Mouse (Mus musculus) hindbrain, embryonic 12.5 days (tissue): ENCODE data around the gene Nadsyn1. TPM values are rescaled to one million over a fixed set of nuclear protein-coding genes. Genes with fewer than 3 reads are reported as not detected.

Source experiments
- ATAC-seq: fragments of 200-750 bp; cut with Nextera tagmentation; 2 replicates; pipeline ENCODE4 v1.8.0; 2017; ENCODE audit warnings: moderate TSS enrichment; ENCODE audit not compliant: low FRiP score
- H3K27ac ChIP-seq: fragments of 300-500 bp; sonication (generic); 2 replicates; pipeline ENCODE4 v1.5.1; 2016; ENCODE audit warnings: mild to moderate bottlenecking
- H3K27me3 ChIP-seq: fragments of 300-500 bp; sonication (generic); 2 replicates; pipeline ENCODE4 v1.6.1; 2016; ENCODE audit warnings: mild to moderate bottlenecking
- H3K36me3 ChIP-seq: fragments of 300-500 bp; sonication (generic); 2 replicates; pipeline ENCODE4 v1.6.1; 2016; ENCODE audit warnings: mild to moderate bottlenecking
- H3K4me1 ChIP-seq: fragments of 300-500 bp; sonication (generic); 2 replicates; pipeline ENCODE4 v1.6.1; 2016
- H3K4me2 ChIP-seq: fragments of 300-500 bp; sonication (generic); replicated peaks from 2 replicates; pipeline ENCODE4 v1.6.1; 2016; ENCODE audit warnings: mild to moderate bottlenecking
- H3K4me3 ChIP-seq: fragments of 300-500 bp; sonication (generic); 2 replicates; pipeline ENCODE4 v1.5.1; 2016; ENCODE audit warnings: mild to moderate bottlenecking
- H3K9ac ChIP-seq: fragments of 300-500 bp; sonication (generic); 2 replicates; pipeline ENCODE4 v1.6.1; 2016; ENCODE audit warnings: mild to moderate bottlenecking, moderate library complexity
- H3K9me3 ChIP-seq: fragments of 300-500 bp; sonication (generic); replicated peaks from 2 replicates; pipeline ENCODE4 v1.6.1; 2016; ENCODE audit warnings: mild to moderate bottlenecking
- WGBS: fragments of 180-500 bp; shearing (Covaris S2); methylation state at CpG from one replicate; pipeline ENCODE4 v1.1.7; 2016; 5-methylcytosine and 5-hydroxymethylcytosine counted together
- polyA plus RNA-seq: library from polyadenylated mRNA; unstranded; fragments of >200 nt; fragmentation: Nextera tagmentation; extraction: Ambion mirVana; gene quantifications from 2 replicates; pipeline ENCODE4 v1.2.1, GENCODE M21; 2016

The Nadsyn1 gene
- polyA plus RNA-seq, 1 experiment from 2014 or later, result 9.1 TPM

DNA sequence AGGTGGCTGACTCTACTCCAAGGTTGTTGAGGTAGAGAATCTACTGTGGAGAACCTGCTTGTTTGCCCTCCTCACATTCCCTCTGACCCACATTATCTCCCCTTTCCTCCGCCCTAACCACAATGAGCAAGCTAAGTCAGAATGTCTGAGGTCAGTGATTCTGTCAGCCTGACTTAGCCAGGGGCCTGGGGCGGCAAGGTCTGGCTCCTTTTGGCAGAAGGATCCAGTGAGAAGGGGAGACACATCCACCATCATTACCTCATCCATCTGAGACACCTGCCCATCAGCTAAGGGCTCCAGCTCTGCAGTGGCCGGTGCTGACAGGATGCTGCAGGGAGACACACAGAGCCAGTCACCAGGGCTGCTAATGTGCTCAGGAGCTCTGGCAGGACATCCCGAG is 23.9 kb downstream of the Nadsyn1 start:
- Histone ChIP-seq H3K4me2 (no peak overlapping the region), H3K27me3 (no peaks in the 10 kb centered on the region), H3K27ac (no peak overlapping the region), H3K4me1 (no peaks in the 10 kb centered on the region), H3K36me3 (peaks cover 84% of the 10 kb centered on the region), H3K4me3 (no peak overlapping the region), H3K9ac (no peak overlapping the region), H3K9me3 (no peaks in the 10 kb centered on the region)
- ATAC-seq, result no peak
- 91% methylated on average over 4 of the region's 4 CpGs for WGBS

DNA sequence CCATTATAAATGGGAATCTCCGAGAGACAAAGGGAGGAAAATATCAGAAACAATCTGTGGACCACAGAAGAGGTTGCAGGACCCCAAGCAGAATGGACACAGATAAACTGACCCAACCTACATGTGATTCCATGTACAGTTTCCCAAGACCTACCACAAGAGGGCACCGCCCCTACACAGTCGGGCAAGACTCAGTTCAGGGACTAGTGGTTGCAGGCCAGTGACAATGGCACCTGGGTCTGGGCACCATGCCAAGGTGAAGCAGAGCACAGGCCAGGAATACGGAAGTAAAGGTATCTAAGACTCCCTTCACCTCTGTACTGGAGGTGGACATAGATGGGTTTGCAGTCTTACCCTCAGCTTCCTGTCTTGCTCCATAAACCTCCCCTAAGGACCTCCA is 29.5 kb downstream of the Nadsyn1 start:
- H3K4me3 ChIP-seq, result no peak overlapping the region
- no peaks in the 10 kb centered on the region for H3K4me1 ChIP-seq
- H3K36me3 ChIP-seq, result peaks cover 31% of the 10 kb centered on the region
- H3K4me2 ChIP-seq, result no peak overlapping the region
- no peak for ATAC-seq
- no peaks in the 10 kb centered on the region for H3K27me3 ChIP-seq
- 69% methylated on average over 4 of the region's 4 CpGs for WGBS
- no peaks in the 10 kb centered on the region for H3K9me3 ChIP-seq
- H3K27ac ChIP-seq, result no peak overlapping the region
- H3K9ac ChIP-seq, result no peak overlapping the region

GRCm38 (mm10) chr7:143792336-143792985 is 30.2 kb downstream of the Nadsyn1 start:
- no peak overlapping the region for H3K4me3 ChIP-seq
- no peak overlapping the region for H3K27ac ChIP-seq
- no peak for ATAC-seq
- no peaks in the 10 kb centered on the region for H3K4me1 ChIP-seq
- 78% methylated on average over 6 of the region's 6 CpGs for WGBS
- H3K4me2 ChIP-seq, result no peak overlapping the region
- H3K9me3 ChIP-seq, result no peaks in the 10 kb centered on the region
- H3K9ac ChIP-seq, result no peak overlapping the region
- H3K36me3 ChIP-seq, result peaks cover 25% of the 10 kb centered on the region
- H3K27me3 ChIP-seq, result no peaks in the 10 kb centered on the region

- Histone ChIP-seq H3K9ac (peak within 1 kb of the TSS; percentile 58), H3K4me1 (peaks cover 26% of the 10 kb centered on the region), H3K4me2 (peak within 1 kb of the TSS; percentile 68), H3K36me3 (no peaks in the 10 kb centered on the region), H3K27me3 (0 out of 2 replicates have a peak, but pooled peaks cover 3% of the 10 kb centered on the region), H3K4me3 (peak within 1 kb of the TSS; percentile 40), H3K9me3 (no peaks in the 10 kb centered on the region), H3K27ac (peak within 1 kb of the TSS; percentile 83)
- ATAC-seq, result peak; percentile 90
- 4% methylated on average over 17 of the region's 21 CpGs for WGBS
These were observed 38.4 kb downstream of the Nadsyn1 start, which contains the start of gene Mrgpre for GRCm38 (mm10) chr7:143783996-143784829. TSS of gene Mrgpre (minus strand) at chr7:143784500.

DNA sequence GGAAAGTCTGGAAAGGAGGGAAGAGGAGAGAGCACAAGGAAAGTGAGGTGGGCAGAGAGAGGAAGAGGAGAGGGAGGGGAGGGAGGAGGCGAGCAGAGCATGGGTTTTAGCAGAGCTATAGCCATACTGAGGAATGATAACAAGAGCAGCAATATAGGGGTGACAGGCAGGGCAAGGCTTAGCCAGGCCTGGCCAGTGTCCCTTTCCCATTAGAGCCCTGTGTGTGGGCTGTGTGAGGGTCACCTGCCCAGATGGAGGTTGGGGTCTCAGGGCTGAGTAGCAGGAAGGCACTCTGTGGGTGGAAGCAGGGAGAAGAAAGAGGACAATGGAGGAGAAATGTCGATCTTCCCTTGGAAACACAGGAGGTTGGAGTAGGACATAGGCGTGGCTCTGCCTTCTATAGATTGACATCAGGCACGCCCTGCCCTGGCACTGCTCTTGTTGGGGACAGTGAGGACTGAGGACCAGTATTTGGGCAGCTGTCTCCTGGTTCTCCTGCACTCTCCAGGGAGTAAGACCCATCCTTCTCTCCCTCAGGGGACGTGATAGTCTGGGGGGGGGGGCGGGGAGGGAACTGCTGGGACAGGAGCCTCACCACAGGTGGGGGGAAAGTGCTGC is 39.2 kb downstream of the Nadsyn1 start:
- Histone ChIP-seq H3K9ac (peak overlapping the region; percentile 58), H3K27ac (peak overlapping the region; percentile 83), H3K36me3 (no peaks in the 10 kb centered on the region), H3K4me3 (peak overlapping the region; percentile 40), H3K4me2 (peak overlapping the region; percentile 68), H3K4me1 (peaks cover 26% of the 10 kb centered on the region), H3K9me3 (no peaks in the 10 kb centered on the region), H3K27me3 (0 out of 2 replicates have a peak, but pooled peaks cover 3% of the 10 kb centered on the region)
- 11% methylated on average over 5 of the region's 6 CpGs for WGBS
- peak; percentile 86 for ATAC-seq

DNA sequence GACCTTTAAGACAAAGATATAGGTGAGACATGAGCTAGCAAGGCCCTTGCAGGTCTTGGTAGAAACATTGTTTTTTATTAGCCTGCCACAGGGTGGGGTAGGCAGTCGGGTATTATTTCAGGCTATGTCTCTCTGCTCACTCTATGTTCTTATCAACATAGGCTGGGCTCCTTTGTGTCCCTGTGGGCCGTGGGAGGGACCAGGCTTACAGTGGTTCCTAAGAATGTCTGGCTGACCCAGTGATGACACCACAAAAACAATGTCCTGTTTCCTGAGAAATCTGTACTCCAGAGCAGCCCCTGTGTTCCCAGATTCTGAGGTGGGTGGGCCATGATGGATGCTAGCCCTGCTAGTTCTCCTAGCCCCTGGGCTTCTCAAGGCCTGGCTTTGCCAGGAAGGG is 45.3 kb downstream of the Nadsyn1 start:
- ATAC-seq, result no peak
- Histone ChIP-seq H3K4me1 (no peaks in the 10 kb centered on the region; the same call in 1 of the 2 replicates), H3K4me2 (no peak overlapping the region), H3K4me3 (no peak overlapping the region), H3K27ac (no peak overlapping the region), H3K9ac (no peak overlapping the region), H3K9me3 (no peaks in the 10 kb centered on the region), H3K36me3 (no peaks in the 10 kb centered on the region), H3K27me3 (0 out of 2 replicates have a peak, but pooled peaks cover 3% of the 10 kb centered on the region)
- 57% methylated on average over 2 of the region's 2 CpGs for WGBS

DNA sequence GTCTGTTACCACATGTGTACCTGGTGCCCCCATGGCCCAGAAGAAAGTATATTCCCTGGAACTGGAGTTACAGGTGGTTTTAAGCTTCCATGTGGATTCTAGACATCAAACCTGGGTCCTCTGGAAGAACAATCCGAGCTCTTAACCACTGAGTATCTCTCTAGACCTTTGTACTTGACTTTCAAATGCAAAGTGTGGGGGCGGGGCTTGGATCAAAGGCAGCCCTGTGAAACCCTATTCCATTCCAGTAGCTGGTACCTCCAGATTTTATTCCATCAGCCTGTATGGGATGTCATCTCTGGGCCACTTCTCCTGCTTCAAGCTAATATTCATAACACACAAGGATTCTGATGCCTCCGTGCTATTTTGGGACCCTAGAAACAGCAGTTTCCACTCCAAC is 46.5 kb downstream of the Nadsyn1 start:
- no peak overlapping the region for H3K4me2 ChIP-seq
- 29% methylated on average over 3 of the region's 3 CpGs for WGBS
- H3K27ac ChIP-seq, result no peak overlapping the region
- H3K4me1 ChIP-seq, result no peaks in the 10 kb centered on the region
- H3K27me3 ChIP-seq, result 0 out of 2 replicates have a peak, but pooled peaks cover 2% of the 10 kb centered on the region
- no peaks in the 10 kb centered on the region for H3K36me3 ChIP-seq
- H3K9me3 ChIP-seq, result no peaks in the 10 kb centered on the region
- no peak overlapping the region for H3K9ac ChIP-seq
- no peak overlapping the region for H3K4me3 ChIP-seq
- no peak for ATAC-seq

DNA sequence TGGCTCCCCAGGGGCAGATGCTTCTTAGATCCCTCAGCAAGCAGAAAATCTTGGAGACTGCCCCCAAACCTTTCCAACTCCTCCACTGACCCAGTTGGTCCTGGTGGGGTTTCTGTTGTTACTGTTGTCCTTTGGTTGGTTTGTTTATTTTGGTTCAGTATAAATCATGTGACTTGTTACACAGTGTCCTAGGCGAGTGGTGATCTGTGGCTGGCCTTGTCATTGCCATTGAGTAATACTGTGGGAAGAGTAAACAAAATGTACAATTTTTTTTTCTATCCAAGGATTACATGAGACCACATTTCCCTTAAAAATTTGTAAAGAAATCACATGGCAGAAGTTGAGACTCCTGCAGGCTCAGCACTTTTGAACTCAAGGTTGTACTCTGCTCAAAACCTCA is 53.2 kb downstream of the Nadsyn1 start:
- Histone ChIP-seq H3K4me2 (no peak overlapping the region), H3K4me3 (no peak overlapping the region)
- 61% methylated on average over 1 of the region's 1 CpGs for WGBS

GRCm38 (mm10) chr7:143768267-143768666 is 54.4 kb downstream of the Nadsyn1 start:
- Histone ChIP-seq H3K4me1 (no peaks in the 10 kb centered on the region), H3K36me3 (no peaks in the 10 kb centered on the region), H3K4me2 (no peak overlapping the region), H3K4me3 (no peak overlapping the region), H3K27ac (no peak overlapping the region), H3K9me3 (no peaks in the 10 kb centered on the region), H3K27me3 (peaks cover 18% of the 10 kb centered on the region), H3K9ac (no peak overlapping the region)
- WGBS, result 89% methylated on average over 6 of the region's 6 CpGs
- no peak for ATAC-seq

More for the DNA sequence above, 53.2 kb downstream of the Nadsyn1 start:
- ATAC-seq, result no peak
- Histone ChIP-seq H3K27me3 (peaks cover 18% of the 10 kb centered on the region), H3K9me3 (no peaks in the 10 kb centered on the region), H3K9ac (no peak overlapping the region), H3K36me3 (no peaks in the 10 kb centered on the region), H3K4me1 (no peaks in the 10 kb centered on the region), H3K27ac (no peak overlapping the region)

DNA sequence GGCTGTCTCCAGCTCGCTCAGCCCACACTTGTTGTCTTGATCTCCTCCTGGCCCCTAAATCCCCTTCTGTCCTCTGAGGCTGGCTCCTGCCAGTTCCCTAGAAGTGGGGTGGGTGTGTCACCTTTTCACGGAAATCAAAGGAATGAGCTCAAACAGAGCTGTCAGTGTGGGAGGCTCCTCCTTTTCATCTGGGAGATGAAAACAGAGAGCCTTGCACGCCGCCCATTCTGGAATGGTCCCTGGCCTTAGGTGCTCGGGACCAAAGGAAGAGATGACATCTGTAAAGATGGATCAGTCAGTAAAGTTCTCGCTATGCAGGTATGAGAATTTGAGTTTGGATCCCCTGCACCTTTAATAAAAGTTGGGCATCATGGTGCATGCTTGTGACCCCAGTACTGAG is 55.8 kb downstream of the Nadsyn1 start, which contains the start of gene Mrgprg:
Gene Mrgprg (minus strand): TSS at position 101 of the 400 bp plus-strand sequence.
- no peaks in the 10 kb centered on the region for H3K9me3 ChIP-seq
- WGBS, result 56% methylated on average over 6 of the region's 6 CpGs
- no peaks in the 10 kb centered on the region for H3K4me1 ChIP-seq
- H3K27me3 ChIP-seq, result peaks cover 18% of the 10 kb centered on the region
- H3K4me2 ChIP-seq, result no peak within 1 kb of the TSS
- H3K4me3 ChIP-seq, result no peak within 1 kb of the TSS
- H3K9ac ChIP-seq, result no peak within 1 kb of the TSS
- H3K27ac ChIP-seq, result no peak within 1 kb of the TSS
- H3K36me3 ChIP-seq, result no peaks in the 10 kb centered on the region
- no peak for ATAC-seq

DNA sequence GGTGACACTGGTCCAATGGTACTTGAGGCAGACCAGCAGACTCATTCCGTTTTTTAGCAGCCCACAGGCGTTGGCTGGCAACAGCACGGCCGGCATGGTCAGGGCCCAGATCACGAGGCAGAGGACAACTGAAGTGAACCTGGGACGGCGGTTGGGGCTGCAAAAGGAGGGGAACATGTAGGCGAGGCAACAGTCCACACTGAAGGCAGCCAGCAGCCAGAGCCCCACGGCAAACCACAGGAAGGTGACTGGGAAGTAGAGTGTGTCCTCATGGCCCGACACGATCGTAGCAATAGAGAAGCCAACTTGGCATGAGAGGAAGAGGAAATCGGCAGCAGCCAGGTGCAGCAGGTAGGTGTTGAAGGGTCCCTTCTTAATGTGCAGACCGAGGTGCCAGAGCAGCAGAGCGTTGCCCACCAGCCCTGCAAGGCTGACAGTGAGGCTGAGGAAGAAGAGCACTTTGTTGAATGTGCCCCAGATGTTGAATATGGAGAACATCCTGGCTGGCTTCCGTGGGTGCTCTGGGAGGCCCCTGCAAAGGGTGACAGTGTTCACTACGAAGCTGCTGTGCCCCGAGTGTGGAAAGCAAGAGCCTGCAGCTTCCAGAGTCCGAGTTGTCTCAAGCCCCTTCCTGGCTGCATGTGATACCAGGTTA is 57.6 kb downstream of the Nadsyn1 start:
- WGBS, result 76% methylated on average over 19 of the region's 19 CpGs
- Histone ChIP-seq H3K27ac (no peak overlapping the region), H3K4me3 (no peak overlapping the region), H3K36me3 (no peaks in the 10 kb centered on the region), H3K9ac (no peak overlapping the region), H3K4me1 (no peaks in the 10 kb centered on the region), H3K4me2 (no peak overlapping the region), H3K27me3 (peaks cover 18% of the 10 kb centered on the region), H3K9me3 (no peaks in the 10 kb centered on the region)
- ATAC-seq, result no peak

GRCm38 (mm10) chr7:143763794-143764193 is 58.9 kb downstream of the Nadsyn1 start:
- Histone ChIP-seq H3K27ac (no peak overlapping the region), H3K4me1 (no peaks in the 10 kb centered on the region), H3K4me2 (no peak overlapping the region), H3K27me3 (peaks cover 18% of the 10 kb centered on the region), H3K4me3 (no peak overlapping the region), H3K9me3 (no peaks in the 10 kb centered on the region), H3K36me3 (no peaks in the 10 kb centered on the region), H3K9ac (no peak overlapping the region)
- 0 out of 2 replicates have a peak, but pooled peaks have one; percentile 40 for ATAC-seq
- WGBS, result 13% methylated on average over 3 of the region's 3 CpGs
